Mouse (Mus musculus): ENCODE results near the gene Frmd6. TPM values are rescaled to one million over a fixed set of nuclear protein-coding genes. Genes with fewer than 3 reads are reported as not detected.

Frmd6 gene
- polyA plus RNA-seq, 1 experiment: 8.1 TPM

GRCm38 (mm10) chr12:70868190-70868987, 43.1 kb downstream of the Frmd6 start:
- TF ChIP-seq CTCF (IDR thresholded peaks at IDR 0.05; ENCODE audit: low read depth, low read length) (no peak), POLR2A (IDR thresholded peaks at IDR 0.05; ENCODE audit: borderline replicate concordance, low read depth, low read length) (no peak)
- Histone ChIP-seq H3K4me3 (ENCODE audit: insufficient read depth, low read length) (no peak overlapping the region), H3K4me1 (ENCODE audit: control insufficient read depth, insufficient read depth, low read length) (no peaks in the 10 kb centered on the region), H3K27ac (ENCODE audit: insufficient read depth, low read depth, low read length) (no peak overlapping the region)

GRCm38 (mm10) chr12:70868988-70869291, 43.6 kb downstream of the Frmd6 start:
- Histone ChIP-seq H3K27ac (ENCODE audit: insufficient read depth, low read depth, low read length) (no peak overlapping the region), H3K4me3 (ENCODE audit: insufficient read depth, low read length) (no peak overlapping the region), H3K4me1 (ENCODE audit: control insufficient read depth, insufficient read depth, low read length) (no peaks in the 10 kb centered on the region)
- no peak for TF ChIP-seq CTCF (IDR thresholded peaks at IDR 0.05; ENCODE audit: low read depth, low read length)
- TF ChIP-seq POLR2A (IDR thresholded peaks at IDR 0.05; ENCODE audit: borderline replicate concordance, low read depth, low read length): no peak

GRCm38 (mm10) chr12:70873544-70873943, 48.2 kb downstream of the Frmd6 start:
- H3K4me3 ChIP-seq (ENCODE audit: insufficient read depth, low read length): no peak overlapping the region
- no peak overlapping the region for H3K27ac ChIP-seq (ENCODE audit: insufficient read depth, low read depth, low read length)
- H3K4me1 ChIP-seq (ENCODE audit: control insufficient read depth, insufficient read depth, low read length): no peaks in the 10 kb centered on the region
- TF ChIP-seq POLR2A (IDR thresholded peaks at IDR 0.05; ENCODE audit: borderline replicate concordance, low read depth, low read length) (no peak), CTCF (IDR thresholded peaks at IDR 0.05; ENCODE audit: low read depth, low read length) (no peak)

GRCm38 (mm10) chr12:70876270-70876998, 51.1 kb downstream of the Frmd6 start:
- TF ChIP-seq CTCF (IDR thresholded peaks at IDR 0.05; ENCODE audit: low read depth, low read length): no peak
- TF ChIP-seq POLR2A (IDR thresholded peaks at IDR 0.05; ENCODE audit: borderline replicate concordance, low read depth, low read length): no peak
- H3K4me3 ChIP-seq (ENCODE audit: insufficient read depth, low read length): no peak overlapping the region

GRCm38 (mm10) chr12:70877926-70878710, 52.8 kb downstream of the Frmd6 start:
- Histone ChIP-seq H3K4me3 (ENCODE audit: insufficient read depth, low read length) (no peak overlapping the region), H3K27ac (ENCODE audit: insufficient read depth, low read depth, low read length) (no peak overlapping the region), H3K4me1 (ENCODE audit: control insufficient read depth, insufficient read depth, low read length) (peaks cover 8% of the 10 kb centered on the region; the same call in 1 of the 2 replicates)
- no peak for TF ChIP-seq POLR2A (IDR thresholded peaks at IDR 0.05; ENCODE audit: borderline replicate concordance, low read depth, low read length)
- TF ChIP-seq CTCF (IDR thresholded peaks at IDR 0.05; ENCODE audit: low read depth, low read length): no peak

More at GRCm38 (mm10) chr12:70876270-70876998, 51.1 kb downstream of the Frmd6 start:
- no peak overlapping the region for H3K27ac ChIP-seq (ENCODE audit: insufficient read depth, low read depth, low read length)
- H3K4me1 ChIP-seq (ENCODE audit: control insufficient read depth, insufficient read depth, low read length): 0 out of 2 replicates have a peak, but pooled peaks cover 2% of the 10 kb centered on the region

- H3K4me3 ChIP-seq (ENCODE audit: insufficient read depth, low read length): no peak overlapping the region
- H3K27ac ChIP-seq (ENCODE audit: insufficient read depth, low read depth, low read length): no peak overlapping the region
- TF ChIP-seq POLR2A (IDR thresholded peaks at IDR 0.05; ENCODE audit: borderline replicate concordance, low read depth, low read length): no peak
- no peak for TF ChIP-seq CTCF (IDR thresholded peaks at IDR 0.05; ENCODE audit: low read depth, low read length)
- peaks cover 8% of the 10 kb centered on the region; the same call in 1 of the 2 replicates for H3K4me1 ChIP-seq (ENCODE audit: control insufficient read depth, insufficient read depth, low read length)
Measured at GRCm38 (mm10) chr12:70880396-70880975, 55.2 kb downstream of the Frmd6 start.

DNA sequence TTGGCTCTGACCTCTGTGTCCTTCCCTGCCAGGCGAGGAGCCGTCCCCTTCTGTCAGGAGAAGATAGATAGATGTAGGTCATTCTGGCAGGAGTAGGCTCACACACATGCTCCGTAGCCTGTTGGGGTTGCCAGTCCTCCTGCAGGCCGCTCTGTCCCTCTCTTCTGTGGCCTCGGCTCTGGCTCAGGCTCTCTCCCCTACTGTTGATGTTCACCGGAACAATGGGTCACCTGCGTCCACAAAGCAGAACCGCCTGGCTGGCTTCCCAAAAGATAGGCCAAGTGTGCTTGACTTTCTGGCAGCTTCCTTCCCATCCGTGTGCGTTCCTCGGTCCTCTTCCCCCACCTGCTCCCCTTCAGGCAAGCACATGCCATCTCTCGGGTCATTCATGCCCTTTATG, 56.0 kb downstream of the Frmd6 start:
- Histone ChIP-seq H3K27ac (ENCODE audit: insufficient read depth, low read depth, low read length) (no peak overlapping the region), H3K4me1 (ENCODE audit: control insufficient read depth, insufficient read depth, low read length) (peaks cover 10% of the 10 kb centered on the region)
- TF ChIP-seq POLR2A (IDR thresholded peaks at IDR 0.05; ENCODE audit: borderline replicate concordance, low read depth, low read length) (no peak), CTCF (IDR thresholded peaks at IDR 0.05; ENCODE audit: low read depth, low read length) (no peak)

GRCm38 (mm10) chr12:70881854-70882253, 56.5 kb downstream of the Frmd6 start:
- no peak overlapping the region for H3K27ac ChIP-seq (ENCODE audit: insufficient read depth, low read depth, low read length)
- TF ChIP-seq POLR2A (IDR thresholded peaks at IDR 0.05; ENCODE audit: borderline replicate concordance, low read depth, low read length) (no peak), CTCF (IDR thresholded peaks at IDR 0.05; ENCODE audit: low read depth, low read length) (no peak)
- H3K4me1 ChIP-seq (ENCODE audit: control insufficient read depth, insufficient read depth, low read length): peaks cover 10% of the 10 kb centered on the region
- no peak overlapping the region for H3K4me3 ChIP-seq (ENCODE audit: insufficient read depth, low read length)

More for the DNA sequence above, 56.0 kb downstream of the Frmd6 start:
- H3K4me3 ChIP-seq (ENCODE audit: insufficient read depth, low read length): no peak overlapping the region

GRCm38 (mm10) chr12:70883141-70883540, 57.8 kb downstream of the Frmd6 start:
- Histone ChIP-seq H3K4me1 (ENCODE audit: control insufficient read depth, insufficient read depth, low read length) (peaks cover 10% of the 10 kb centered on the region), H3K27ac (ENCODE audit: insufficient read depth, low read depth, low read length) (no peak overlapping the region), H3K4me3 (ENCODE audit: insufficient read depth, low read length) (no peak overlapping the region)
- no peak for TF ChIP-seq POLR2A (IDR thresholded peaks at IDR 0.05; ENCODE audit: borderline replicate concordance, low read depth, low read length)
- TF ChIP-seq CTCF (IDR thresholded peaks at IDR 0.05; ENCODE audit: low read depth, low read length): no peak

Measured in bone marrow macrophage, adult 2 months (primary cell).